Mouse (Mus musculus) right cerebral cortex, postnatal 25 days (tissue): Measurements from ENCODE around the gene Pate2.

Experiments used
- DNase-seq: peaks from one replicate; pipeline ENCODE4 v3.0.0; 2022

Pate2 gene

GRCm38 (mm10) chr9:35569571-35570534 lies at the start of gene Pate2, which contains the start of gene Hyls1:
Gene Pate2 (plus strand): TSS chr9:35570284.
Gene Hyls1 (minus strand): TSS chr9:35570398.
- DNase-seq: peak; percentile 89

DNA sequence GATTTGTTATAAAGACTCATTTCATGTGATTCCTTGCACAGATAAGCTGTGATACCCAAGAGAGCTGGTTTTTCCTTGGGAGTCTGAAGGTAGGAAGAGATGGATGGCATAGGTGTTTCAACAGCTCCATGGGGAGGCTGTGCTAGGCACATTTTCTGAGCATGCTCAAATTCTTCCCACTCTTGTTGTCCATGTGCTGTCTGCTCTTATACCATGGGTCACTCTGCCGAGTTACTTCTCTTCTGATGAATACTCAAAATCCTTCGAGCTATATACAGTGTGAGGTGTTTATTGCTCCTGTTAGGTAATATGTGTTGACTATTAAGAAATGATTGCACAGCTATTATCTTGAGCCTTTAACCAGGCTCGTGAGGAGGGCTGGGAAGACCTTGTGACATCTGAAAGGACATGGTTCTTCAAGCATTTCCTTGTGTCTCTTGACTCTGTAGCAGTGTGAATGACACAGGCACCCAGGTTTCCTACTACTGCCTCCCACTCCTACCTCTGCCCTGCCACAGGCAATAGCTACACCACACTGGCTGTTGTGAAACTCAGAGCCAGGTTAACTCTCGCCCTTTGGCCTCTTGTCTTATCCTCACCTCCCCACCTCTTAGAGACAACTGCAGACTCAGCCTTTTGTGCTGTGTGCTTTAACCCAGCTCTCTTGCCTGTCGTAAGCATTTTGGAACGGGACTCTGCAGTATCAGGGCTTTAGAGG lies 49.3 kb upstream of the Pate2 start:
- DNase-seq: no peak

- DNase-seq: no peak
Measured at GRCm38 (mm10) chr9:35522241-35522640, 47.8 kb upstream of the Pate2 start.

- no peak for DNase-seq
Measured at GRCm38 (mm10) chr9:35522821-35523515, 47.1 kb upstream of the Pate2 start.

GRCm38 (mm10) chr9:35523541-35523940 lies 46.5 kb upstream of the Pate2 start:
- DNase-seq: peak; percentile 68

DNA sequence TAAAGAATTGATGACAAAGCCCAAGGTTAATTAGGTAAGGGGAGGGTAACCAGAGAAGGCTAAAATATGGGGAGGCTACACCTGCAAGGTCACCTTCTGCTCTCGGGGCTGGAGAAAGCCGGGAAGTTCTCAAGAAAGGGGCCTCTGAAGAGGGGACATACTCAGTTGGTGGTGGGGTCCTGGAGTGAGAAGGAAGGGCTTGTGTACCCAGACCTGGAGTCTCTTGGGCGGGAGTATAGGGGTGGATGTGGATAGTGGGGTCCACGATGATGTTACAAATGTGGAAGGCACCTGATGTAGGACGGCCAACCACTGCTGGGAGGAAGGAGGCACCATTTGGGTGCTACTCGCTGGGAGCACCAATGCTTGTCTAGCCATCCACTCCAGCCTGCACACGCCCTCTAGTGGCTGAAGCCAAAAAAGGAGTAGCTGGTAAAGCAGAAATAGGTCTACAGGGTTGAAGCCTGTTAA lies 46.1 kb upstream of the Pate2 start:
- DNase-seq: peak; percentile 67

GRCm38 (mm10) chr9:35529141-35529540 lies 40.9 kb upstream of the Pate2 start:
- DNase-seq: no peak

- DNase-seq: no peak
Measured at GRCm38 (mm10) chr9:35529796-35530195, 40.3 kb upstream of the Pate2 start.

DNA sequence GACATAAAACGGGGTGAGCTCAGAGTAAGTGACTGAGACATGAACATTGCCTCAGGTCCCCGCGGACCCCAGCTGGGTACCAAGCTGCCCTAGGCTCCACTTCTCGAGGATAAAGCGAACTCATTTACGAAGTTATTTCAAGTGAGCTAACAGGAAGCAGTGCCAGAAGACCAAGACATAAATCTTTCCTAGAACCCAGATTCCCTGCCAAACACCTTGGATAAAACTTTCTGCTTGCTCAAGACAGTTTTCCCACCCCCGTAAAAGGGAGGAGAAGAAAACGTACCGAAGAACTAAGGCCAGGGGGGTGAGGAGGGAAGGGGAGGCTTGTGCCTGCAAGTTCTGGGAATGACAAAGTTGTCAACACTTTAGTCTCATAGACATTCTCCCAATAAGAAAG lies 36.8 kb upstream of the Pate2 start:
- no peak for DNase-seq

DNA sequence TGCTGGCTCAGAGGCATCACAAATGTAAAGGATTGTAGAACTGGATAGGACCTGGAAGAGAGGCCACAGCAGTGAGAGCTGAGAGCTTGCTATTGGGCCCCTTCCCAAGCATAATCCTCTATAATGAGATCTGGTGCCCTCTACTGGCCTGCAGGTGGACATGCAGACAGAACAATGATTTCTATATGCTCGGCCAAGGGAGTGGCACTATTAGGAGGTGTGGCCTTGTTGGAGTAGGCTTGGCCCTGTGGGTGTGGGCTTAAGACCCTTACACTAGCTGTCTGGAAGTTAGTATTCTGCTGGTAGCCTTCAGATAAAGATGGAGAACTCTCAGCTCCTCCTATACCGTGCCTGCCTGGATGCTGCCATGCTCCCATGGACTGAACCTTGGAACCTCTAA lies 35.0 kb upstream of the Pate2 start:
- DNase-seq: no peak

GRCm38 (mm10) chr9:35535876-35536275 lies 34.2 kb upstream of the Pate2 start:
- DNase-seq: no peak

- DNase-seq: no peak
Measured at GRCm38 (mm10) chr9:35539001-35539750, 30.9 kb upstream of the Pate2 start.

DNA sequence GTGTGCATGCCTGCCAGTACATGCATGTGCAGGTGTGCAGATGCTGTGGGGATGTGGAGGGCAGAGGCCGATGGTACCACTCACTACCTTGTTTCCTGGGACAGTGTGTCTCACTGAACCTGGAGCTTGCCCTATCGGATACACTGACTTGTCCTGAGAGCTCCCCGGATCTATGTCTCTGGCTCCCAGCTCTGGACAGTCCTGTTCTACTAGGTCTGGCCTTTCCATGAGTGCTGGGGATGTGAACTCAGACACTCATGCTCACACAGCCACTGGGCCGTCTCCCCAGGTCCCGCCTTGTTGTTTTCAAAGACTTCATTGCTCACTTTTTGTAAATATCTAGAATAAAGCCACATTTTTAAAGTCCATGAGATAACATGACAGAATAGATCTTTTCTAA lies 29.1 kb upstream of the Pate2 start:
- no peak for DNase-seq

DNA sequence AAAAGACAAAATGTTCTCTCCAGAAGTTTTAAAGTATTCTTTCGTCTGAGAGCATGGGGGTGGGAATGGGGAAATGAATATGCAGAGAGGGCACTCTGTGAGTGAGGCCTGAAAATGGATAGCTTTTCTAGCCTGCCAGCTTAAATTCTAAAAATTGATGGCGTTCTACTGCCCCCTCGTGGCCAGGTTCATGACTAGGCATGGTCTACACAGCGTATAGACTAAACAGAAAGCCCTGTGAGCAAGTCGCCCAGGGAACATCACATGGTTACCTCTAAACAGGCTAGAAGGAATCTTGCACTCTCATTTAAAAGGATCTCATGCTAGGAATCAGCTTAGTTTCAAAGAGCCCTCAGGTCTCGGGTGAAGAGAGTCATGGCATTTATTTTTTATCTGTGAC lies 28.6 kb upstream of the Pate2 start:
- DNase-seq: peak; percentile 57

DNA sequence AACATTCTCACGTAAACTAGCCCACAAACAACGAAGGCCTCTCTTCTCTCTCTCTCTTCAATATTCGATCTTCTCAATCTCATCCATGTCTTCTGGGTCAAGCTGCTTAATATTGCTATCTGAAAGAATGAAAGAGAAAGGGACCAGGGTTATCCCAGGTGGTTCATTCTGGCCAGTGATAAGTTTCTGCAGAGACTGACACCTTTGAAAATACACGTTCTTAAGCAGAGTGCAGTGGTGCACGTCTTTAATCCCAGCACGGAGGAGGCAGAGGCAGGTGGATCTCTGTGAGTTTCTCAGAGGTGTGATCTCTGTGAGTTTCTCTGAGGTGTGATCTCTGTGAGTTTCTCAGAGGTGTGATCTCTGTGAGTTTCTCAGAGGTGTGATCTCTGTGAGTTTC lies 28.1 kb upstream of the Pate2 start:
- DNase-seq: no peak

DNA sequence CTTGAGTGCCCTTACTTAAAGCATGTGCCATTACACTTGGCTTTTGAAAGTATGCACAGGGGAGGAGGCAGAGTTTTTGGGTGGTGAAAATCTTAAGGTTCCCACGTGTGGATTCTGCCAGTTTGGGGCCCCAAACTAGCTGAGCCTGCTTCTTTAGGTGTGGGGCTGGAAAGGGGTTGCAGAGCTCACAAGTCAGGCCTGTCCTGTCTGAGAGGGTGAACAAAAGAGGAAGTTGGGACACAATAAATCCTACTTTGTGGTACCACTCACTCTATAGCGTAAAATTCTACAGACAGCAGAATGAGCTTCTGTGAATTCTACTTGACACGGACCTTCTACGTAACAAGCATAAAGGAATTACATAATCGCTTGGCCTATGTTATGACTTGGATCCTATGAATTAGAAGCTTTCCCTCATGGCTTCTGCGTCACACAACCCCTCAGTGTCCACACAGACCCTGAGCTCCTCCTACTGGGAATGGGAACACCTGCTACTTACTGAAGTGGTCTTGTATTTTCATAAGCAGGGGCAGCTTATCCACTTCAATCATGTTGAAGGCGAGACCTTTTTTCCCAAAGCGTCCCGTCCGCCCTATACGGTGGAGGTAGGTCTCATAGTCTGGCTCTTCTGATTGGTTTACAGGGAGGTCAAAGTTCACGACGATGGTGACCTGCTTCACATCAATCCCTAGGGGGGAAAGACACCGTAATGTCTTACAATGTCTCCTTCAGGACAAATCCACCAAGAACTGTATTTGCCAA lies 26.8 kb upstream of the Pate2 start:
- DNase-seq: no peak

- no peak for DNase-seq
Measured at GRCm38 (mm10) chr9:35544666-35545065, 25.4 kb upstream of the Pate2 start.

GRCm38 (mm10) chr9:35545704-35546103 lies 24.4 kb upstream of the Pate2 start:
- DNase-seq: no peak

GRCm38 (mm10) chr9:35546745-35547144 lies 23.3 kb upstream of the Pate2 start:
- no peak for DNase-seq

DNA sequence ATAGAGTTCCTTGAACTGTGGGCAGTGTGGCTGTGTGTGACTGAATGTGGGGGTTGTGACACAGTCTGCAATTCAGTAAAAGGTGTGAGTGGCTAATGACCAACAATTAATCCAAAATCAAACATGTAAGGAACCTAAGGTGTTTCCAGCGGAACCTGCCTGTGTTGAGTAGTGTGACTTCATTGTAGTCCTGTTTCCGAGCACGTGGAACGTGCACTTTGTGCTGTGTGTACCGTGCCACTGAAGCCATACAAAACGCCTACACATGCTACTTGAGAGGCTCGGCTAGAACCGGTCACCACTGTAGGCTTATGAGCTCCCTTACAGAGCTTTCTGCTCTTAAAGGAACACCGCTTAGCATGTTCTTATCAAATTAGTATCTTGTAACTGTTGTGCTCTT lies 21.6 kb upstream of the Pate2 start:
- no peak for DNase-seq

GRCm38 (mm10) chr9:35556494-35557102 lies 13.5 kb upstream of the Pate2 start:
- DNase-seq: no peak
